Mouse (Mus musculus): ENCODE measurements around the gene Kctd21. TPM values are rescaled to one million over a fixed set of nuclear protein-coding genes. Genes with fewer than 3 reads are reported as not detected.
A peak's percentile ranks its signal among the peaks of the same experiment; 100 is the strongest.

The Kctd21 gene
- polyA plus RNA-seq, 1 experiment from 2014 or later, result 5.7 TPM

DNA sequence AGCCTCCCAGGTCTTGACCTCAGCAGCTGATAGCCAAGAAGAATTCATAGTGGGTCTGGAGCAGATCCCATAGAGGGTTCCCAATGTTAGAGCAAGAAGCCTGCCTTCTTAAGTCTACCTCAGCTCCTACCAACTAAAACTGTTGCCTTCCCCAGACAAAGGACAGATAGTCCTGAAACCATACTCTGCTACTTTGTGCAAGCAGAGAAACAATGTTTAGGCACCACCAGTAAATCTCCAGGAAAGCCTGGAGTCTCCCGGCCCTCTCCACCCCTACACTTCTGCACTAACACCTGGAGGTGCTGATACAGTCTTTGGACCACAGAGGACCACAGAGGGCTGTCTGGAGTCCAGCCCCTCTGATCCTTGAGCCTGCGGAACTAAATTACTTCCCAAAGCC is 12.5 kb downstream of the Kctd21 start:
- TF ChIP-seq EP300 (IDR thresholded peaks at IDR 0.05) (no peak), CTCF (IDR thresholded peaks at IDR 0.05) (no peak)
- 0 out of 2 replicates have a peak, but pooled peaks cover 8% of the 10 kb centered on the region for H3K36me3 ChIP-seq (ENCODE audit: insufficient read depth, low read length)
- ATAC-seq, result no peak
- H3K27ac ChIP-seq (ENCODE audit: low read length), result no peak overlapping the region
- H3K27me3 ChIP-seq (replicated peaks; ENCODE audit: insufficient read depth, low read length), result no peaks in the 10 kb centered on the region
- H3K4me3 ChIP-seq (ENCODE audit: low read depth, low read length), result no peak overlapping the region
- DNase-seq (ENCODE audit: low spot score), result no peak
- peaks cover 3% of the 10 kb centered on the region; the same call in 1 of the 2 replicates for H3K4me1 ChIP-seq (ENCODE audit: insufficient read depth, low read depth, low read length)
- H3K9me3 ChIP-seq (ENCODE audit: low read length), result no peaks in the 10 kb centered on the region
- 70% methylated on average over 2 of the region's 2 CpGs for WGBS
- H3K9ac ChIP-seq (replicated peaks; ENCODE audit: low read depth), result no peak overlapping the region
- no peak overlapping the region for H3K4me2 ChIP-seq (replicated peaks; ENCODE audit: low read depth, low read length)

DNA sequence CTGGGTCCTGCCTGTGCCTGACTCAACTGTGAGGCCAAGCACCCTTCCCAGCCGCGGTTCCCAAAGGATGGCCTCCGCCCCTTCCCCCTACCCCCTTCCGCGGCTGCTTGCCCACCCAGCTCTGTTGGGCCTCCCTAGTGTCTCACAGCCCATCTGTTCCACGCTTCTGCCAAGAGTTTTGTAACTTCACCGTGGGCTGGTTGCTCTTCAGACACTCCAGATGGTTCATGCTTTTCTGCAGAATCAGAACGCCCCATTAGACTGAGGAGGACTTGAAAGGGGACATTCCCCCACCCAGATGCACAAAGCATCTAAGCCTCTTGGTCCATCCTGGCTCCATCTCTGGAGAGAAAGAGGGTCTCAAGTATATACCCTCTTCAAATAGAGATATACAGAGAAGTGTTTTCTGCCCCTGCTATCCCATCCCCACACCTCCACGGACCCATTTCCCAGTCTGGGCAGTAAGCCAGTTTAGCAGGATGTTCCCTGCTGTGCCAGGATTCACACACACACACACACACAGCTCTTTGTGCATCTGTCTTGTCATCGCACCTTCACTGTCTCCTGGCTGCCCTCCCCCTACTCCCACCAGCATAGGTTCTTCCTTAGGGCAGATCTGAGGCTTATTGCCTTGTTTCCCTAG is 13.2 kb downstream of the Kctd21 start:
- peak; percentile 55 for ATAC-seq
- no peaks in the 10 kb centered on the region for H3K27me3 ChIP-seq (replicated peaks; ENCODE audit: insufficient read depth, low read length)
- peak; percentile 72 for DNase-seq (ENCODE audit: low spot score)
- H3K36me3 ChIP-seq (ENCODE audit: insufficient read depth, low read length), result 0 out of 2 replicates have a peak, but pooled peaks cover 8% of the 10 kb centered on the region
- H3K4me1 ChIP-seq (ENCODE audit: insufficient read depth, low read depth, low read length), result peaks cover 3% of the 10 kb centered on the region; the same call in 1 of the 2 replicates
- no peak overlapping the region for H3K4me3 ChIP-seq (ENCODE audit: low read depth, low read length)
- H3K9ac ChIP-seq (replicated peaks; ENCODE audit: low read depth), result no peak overlapping the region
- TF ChIP-seq EP300 (IDR thresholded peaks at IDR 0.05), result no peak
- H3K9me3 ChIP-seq (ENCODE audit: low read length), result no peaks in the 10 kb centered on the region
- 44% methylated on average over 10 of the region's 10 CpGs for WGBS
- H3K4me2 ChIP-seq (replicated peaks; ENCODE audit: low read depth, low read length), result no peak overlapping the region
- H3K27ac ChIP-seq (ENCODE audit: low read length), result no peak overlapping the region

DNA sequence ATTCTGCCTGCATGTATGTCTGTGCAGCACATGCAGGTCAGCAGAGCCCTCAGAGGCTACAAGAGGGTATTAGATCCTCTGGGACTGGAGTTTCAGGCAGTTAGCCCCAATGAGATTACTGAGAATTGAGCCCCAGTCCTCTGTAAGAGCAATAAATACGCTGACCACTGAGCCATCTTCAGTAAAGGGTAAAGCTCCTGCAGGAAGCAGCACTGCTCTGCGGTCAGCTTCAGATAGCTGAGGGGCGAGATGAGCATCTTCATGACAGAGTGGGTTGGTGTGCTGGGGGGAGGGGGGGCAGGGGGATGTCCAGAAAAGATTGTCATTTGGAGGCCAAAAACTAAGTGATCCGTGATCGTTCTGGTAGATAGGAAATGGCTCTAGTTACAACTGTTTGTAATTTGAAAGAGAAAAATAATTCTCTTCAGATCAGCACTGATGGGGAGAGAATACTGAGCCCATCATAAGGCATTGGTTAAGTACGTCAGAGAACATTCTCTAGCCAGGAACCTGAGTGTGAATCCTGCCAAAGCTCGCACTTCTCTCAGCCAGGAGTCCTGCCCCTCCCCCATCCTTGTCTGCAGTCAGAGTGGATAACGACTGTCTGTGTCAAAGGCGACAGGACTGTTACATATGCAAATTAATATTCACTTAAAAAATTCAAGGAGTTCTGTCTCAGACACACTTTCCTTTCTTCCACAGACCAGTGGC is 14.1 kb downstream of the Kctd21 start:
- TF ChIP-seq EP300 (IDR thresholded peaks at IDR 0.05) (no peak), CTCF (IDR thresholded peaks at IDR 0.05) (no peak)
- H3K4me2 ChIP-seq (replicated peaks; ENCODE audit: low read depth, low read length), result no peak overlapping the region
- 0 out of 2 replicates have a peak, but pooled peaks cover 8% of the 10 kb centered on the region for H3K36me3 ChIP-seq (ENCODE audit: insufficient read depth, low read length)
- H3K4me3 ChIP-seq (ENCODE audit: low read depth, low read length), result no peak overlapping the region
- WGBS, result 72% methylated on average over 9 of the region's 9 CpGs
- no peak for ATAC-seq
- H3K27me3 ChIP-seq (replicated peaks; ENCODE audit: insufficient read depth, low read length), result no peaks in the 10 kb centered on the region
- DNase-seq (ENCODE audit: low spot score), result no peak
- H3K4me1 ChIP-seq (ENCODE audit: insufficient read depth, low read depth, low read length), result peaks cover under 1% of the 10 kb centered on the region; the same call in 1 of the 2 replicates
- no peaks in the 10 kb centered on the region for H3K9me3 ChIP-seq (ENCODE audit: low read length)
- no peak overlapping the region for H3K9ac ChIP-seq (replicated peaks; ENCODE audit: low read depth)
- H3K27ac ChIP-seq (ENCODE audit: low read length), result no peak overlapping the region

DNA sequence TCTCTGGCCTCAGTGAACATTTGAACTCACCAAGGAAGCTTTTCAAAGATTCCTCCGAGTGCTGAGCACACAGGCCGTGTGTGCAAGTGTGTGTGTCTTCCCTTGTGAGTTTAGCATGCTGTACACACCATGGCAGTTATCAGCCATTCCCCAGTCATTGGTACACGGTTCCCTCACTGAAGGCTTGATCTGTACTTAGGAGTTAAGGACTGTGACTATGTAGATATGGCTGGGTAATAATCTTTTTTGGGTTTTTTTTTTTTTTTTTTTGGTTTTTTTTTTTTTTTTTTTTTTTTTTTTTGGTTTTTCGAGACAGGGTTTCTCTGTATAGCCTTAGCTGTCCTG is 14.7 kb downstream of the Kctd21 start:
- 0 out of 2 replicates have a peak, but pooled peaks cover 8% of the 10 kb centered on the region for H3K36me3 ChIP-seq (ENCODE audit: insufficient read depth, low read length)
- H3K27me3 ChIP-seq (replicated peaks; ENCODE audit: insufficient read depth, low read length), result no peaks in the 10 kb centered on the region
- no peak overlapping the region for H3K4me2 ChIP-seq (replicated peaks; ENCODE audit: low read depth, low read length)
- H3K27ac ChIP-seq (ENCODE audit: low read length), result no peak overlapping the region
- 76% methylated on average over 3 of the region's 4 CpGs for WGBS
- no peak overlapping the region for H3K9ac ChIP-seq (replicated peaks; ENCODE audit: low read depth)
- DNase-seq (ENCODE audit: low spot score), result no peak
- H3K4me3 ChIP-seq (ENCODE audit: low read depth, low read length), result no peak overlapping the region
- no peaks in the 10 kb centered on the region; the same call in 1 of the 2 replicates for H3K4me1 ChIP-seq (ENCODE audit: insufficient read depth, low read depth, low read length)
- ATAC-seq, result no peak
- TF ChIP-seq EP300 (IDR thresholded peaks at IDR 0.05) (no peak), CTCF (IDR thresholded peaks at IDR 0.05) (no peak)
- H3K9me3 ChIP-seq (ENCODE audit: low read length), result no peaks in the 10 kb centered on the region

DNA sequence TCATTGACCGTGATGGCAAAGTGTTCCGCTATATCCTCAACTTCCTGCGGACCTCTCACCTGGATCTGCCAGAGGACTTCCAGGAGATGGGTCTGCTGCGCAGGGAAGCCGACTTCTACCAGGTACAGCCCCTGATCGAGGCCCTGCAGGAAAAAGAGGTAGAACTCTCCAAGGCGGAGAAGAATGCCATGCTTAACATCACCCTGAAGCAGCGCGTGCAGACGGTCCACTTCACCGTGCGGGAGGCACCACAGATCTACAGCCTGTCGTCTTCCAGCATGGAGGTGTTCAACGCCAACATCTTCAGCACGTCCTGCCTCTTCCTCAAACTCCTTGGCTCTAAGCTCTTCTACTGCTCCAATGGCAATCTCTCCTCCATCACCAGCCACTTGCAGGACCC is 15.3 kb downstream of the Kctd21 start:
- Histone ChIP-seq H3K36me3 (ENCODE audit: insufficient read depth, low read length) (0 out of 2 replicates have a peak, but pooled peaks cover 8% of the 10 kb centered on the region), H3K27ac (ENCODE audit: low read length) (no peak overlapping the region), H3K4me2 (replicated peaks; ENCODE audit: low read depth, low read length) (no peak overlapping the region), H3K9ac (replicated peaks; ENCODE audit: low read depth) (no peak overlapping the region), H3K9me3 (ENCODE audit: low read length) (no peaks in the 10 kb centered on the region), H3K4me1 (ENCODE audit: insufficient read depth, low read depth, low read length) (no peaks in the 10 kb centered on the region; the same call in 1 of the 2 replicates), H3K4me3 (ENCODE audit: low read depth, low read length) (no peak overlapping the region), H3K27me3 (replicated peaks; ENCODE audit: insufficient read depth, low read length) (no peaks in the 10 kb centered on the region)
- no peak for ATAC-seq
- TF ChIP-seq EP300 (IDR thresholded peaks at IDR 0.05), result no peak
- no peak for TF ChIP-seq CTCF (IDR thresholded peaks at IDR 0.05)
- WGBS, result 96% methylated on average over 15 of the region's 15 CpGs
- DNase-seq (ENCODE audit: low spot score), result no peak

DNA sequence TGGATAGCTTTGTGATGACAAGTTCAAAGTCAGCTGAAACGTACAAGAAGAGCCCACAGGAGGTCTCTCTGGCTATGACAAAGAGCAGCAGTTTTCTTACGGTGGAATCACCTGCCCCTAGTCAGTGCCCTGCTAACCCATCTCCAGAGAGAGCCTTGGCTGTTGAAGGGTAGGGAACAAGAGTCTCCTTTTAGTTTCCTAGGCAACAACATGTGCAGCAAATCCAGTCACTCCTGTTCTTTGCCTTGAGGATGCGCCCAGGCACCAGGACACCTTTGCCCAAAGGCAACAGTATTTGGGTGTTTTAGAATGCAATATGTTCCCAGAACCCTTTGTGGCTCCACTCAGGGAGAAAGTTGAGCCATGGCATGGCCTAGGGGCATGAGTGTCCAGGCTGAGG is 16.2 kb downstream of the Kctd21 start:
- H3K4me3 ChIP-seq (ENCODE audit: low read depth, low read length), result no peak overlapping the region
- no peaks in the 10 kb centered on the region for H3K9me3 ChIP-seq (ENCODE audit: low read length)
- no peak for ATAC-seq
- H3K4me1 ChIP-seq (ENCODE audit: insufficient read depth, low read depth, low read length), result no peaks in the 10 kb centered on the region; the same call in 1 of the 2 replicates
- H3K4me2 ChIP-seq (replicated peaks; ENCODE audit: low read depth, low read length), result no peak overlapping the region
- 81% methylated on average over 3 of the region's 3 CpGs for WGBS
- no peaks in the 10 kb centered on the region for H3K27me3 ChIP-seq (replicated peaks; ENCODE audit: insufficient read depth, low read length)
- H3K36me3 ChIP-seq (ENCODE audit: insufficient read depth, low read length), result 0 out of 2 replicates have a peak, but pooled peaks cover 8% of the 10 kb centered on the region
- H3K27ac ChIP-seq (ENCODE audit: low read length), result no peak overlapping the region
- H3K9ac ChIP-seq (replicated peaks; ENCODE audit: low read depth), result no peak overlapping the region
- DNase-seq (ENCODE audit: low spot score), result no peak
- no peak for TF ChIP-seq EP300 (IDR thresholded peaks at IDR 0.05)
